Mouse (Mus musculus): ENCODE measurements at regions not wholly inside any gene's neighbourhood (a gene's known extent, or its start where the extent isn't known, plus 50 kb on each side); places are given as distances from the start of the nearest gene placed in this dataset.

DNA sequence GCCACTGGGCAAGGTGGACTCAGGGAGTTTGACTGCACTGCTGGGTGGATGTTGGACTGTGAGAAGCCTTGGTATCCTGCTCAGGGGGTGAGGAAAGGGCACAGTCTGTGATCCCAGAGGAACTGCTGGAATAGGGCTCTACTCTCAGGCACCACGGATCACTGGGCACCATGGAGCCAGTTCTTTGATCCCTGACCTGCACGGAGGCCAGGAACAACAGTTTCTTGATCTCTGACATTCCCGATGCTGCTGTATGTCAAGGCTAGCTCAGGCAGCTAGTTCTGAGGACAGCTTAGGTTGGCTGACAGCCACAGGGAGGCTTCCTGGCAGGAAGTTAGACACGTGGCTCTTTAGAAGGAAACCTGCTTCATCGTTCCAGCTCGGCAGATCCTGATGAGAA lies 289.5 kb upstream of the Slit2 start:
- Histone ChIP-seq H3K9ac (no peak overlapping the region), H3K4me3 (no peak overlapping the region), H3K4me2 (no peak overlapping the region), H3K36me3 (no peaks in the 10 kb centered on the region), H3K9me3 (no peaks in the 10 kb centered on the region), H3K27ac (replicated peaks) (no peak overlapping the region), H3K4me1 (no peaks in the 10 kb centered on the region), H3K27me3 (replicated peaks) (no peaks in the 10 kb centered on the region)
- WGBS: 51% methylated on average over 6 of the region's 6 CpGs
- ATAC-seq (ENCODE audit: extremely low read depth, insufficient number of reproducible peaks, low FRiP score, low TSS enrichment): no peak

DNA sequence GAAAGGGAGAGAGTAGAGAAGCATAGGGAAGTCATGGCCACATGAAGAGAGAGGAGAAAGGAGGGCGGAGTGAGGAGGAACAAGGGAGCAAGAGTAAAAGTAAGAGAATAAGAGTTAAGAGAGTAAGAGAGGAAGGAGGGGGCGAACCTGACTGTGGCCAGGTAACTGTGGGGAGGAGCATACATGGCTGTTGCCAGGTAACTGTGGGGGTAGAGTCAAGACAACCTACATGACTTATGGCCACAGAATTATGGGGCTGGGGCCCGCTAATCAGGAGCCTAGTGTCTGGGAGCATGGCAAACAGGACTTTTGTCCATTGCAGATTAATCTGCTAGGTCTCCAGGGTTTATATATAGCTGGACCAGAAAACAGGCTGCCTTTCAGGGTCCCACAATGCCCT lies 289.0 kb upstream of the Slit2 start:
- 85% methylated on average over 3 of the region's 3 CpGs for WGBS
- no peaks in the 10 kb centered on the region for H3K4me1 ChIP-seq
- no peak overlapping the region for H3K9ac ChIP-seq
- no peak overlapping the region for H3K4me2 ChIP-seq
- no peak for ATAC-seq (ENCODE audit: extremely low read depth, insufficient number of reproducible peaks, low FRiP score, low TSS enrichment)
- H3K4me3 ChIP-seq: no peak overlapping the region
- no peaks in the 10 kb centered on the region for H3K9me3 ChIP-seq
- H3K27me3 ChIP-seq (replicated peaks): no peaks in the 10 kb centered on the region
- H3K27ac ChIP-seq (replicated peaks): no peak overlapping the region
- no peaks in the 10 kb centered on the region for H3K36me3 ChIP-seq

DNA sequence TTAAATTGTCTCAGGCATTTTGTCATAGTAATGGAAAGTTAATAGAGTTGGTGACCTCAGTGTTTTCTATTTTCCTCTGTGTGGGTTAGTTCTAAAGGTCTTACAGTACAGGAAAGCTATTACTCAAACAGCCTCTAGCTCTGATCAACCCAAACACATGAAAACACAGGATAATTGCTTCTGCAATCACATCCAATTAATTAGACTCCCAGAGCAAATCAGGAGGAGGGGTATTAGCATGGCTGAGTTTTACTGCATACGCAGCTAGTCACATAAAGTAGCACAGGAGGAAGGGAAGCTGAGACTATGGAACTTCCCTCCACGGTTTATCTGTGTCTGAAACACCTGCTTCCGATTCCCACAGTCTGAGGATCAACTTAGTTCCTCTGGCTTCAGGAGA lies 288.3 kb upstream of the Slit2 start:
- Histone ChIP-seq H3K9ac (no peak overlapping the region), H3K4me2 (no peak overlapping the region)
- WGBS: 66% methylated on average over 3 of the region's 3 CpGs

DNA sequence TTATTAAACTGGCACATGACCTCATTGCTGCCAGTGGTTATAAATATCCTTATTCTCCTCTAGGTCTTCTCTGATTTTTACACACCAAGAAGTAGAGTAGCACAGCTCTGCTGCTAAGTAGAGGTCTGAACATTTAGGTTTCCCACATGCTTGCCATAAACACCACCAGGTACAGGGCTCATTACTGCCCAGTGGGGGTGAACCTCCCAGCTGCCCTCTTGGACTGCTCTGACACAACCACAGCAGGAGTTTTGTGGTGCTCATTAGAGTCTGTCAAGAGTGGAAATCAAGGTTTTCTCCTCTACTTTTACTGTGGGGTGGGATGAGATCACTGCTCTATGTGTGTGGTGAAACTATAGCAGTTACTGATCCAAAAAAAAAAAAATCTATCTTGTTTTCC lies 271.4 kb upstream of the Slit2 start:
- Histone ChIP-seq H3K27me3 (replicated peaks) (no peaks in the 10 kb centered on the region), H3K27ac (replicated peaks) (no peak overlapping the region), H3K9me3 (no peaks in the 10 kb centered on the region), H3K4me3 (no peak overlapping the region), H3K9ac (no peak overlapping the region), H3K36me3 (no peaks in the 10 kb centered on the region), H3K4me1 (no peaks in the 10 kb centered on the region), H3K4me2 (no peak overlapping the region)
- no peak for ATAC-seq (ENCODE audit: extremely low read depth, insufficient number of reproducible peaks, low FRiP score, low TSS enrichment)

More for the DNA sequence above, 288.3 kb upstream of the Slit2 start:
- Histone ChIP-seq H3K4me3 (no peak overlapping the region), H3K27ac (replicated peaks) (no peak overlapping the region), H3K9me3 (no peaks in the 10 kb centered on the region), H3K4me1 (no peaks in the 10 kb centered on the region), H3K36me3 (no peaks in the 10 kb centered on the region), H3K27me3 (replicated peaks) (no peaks in the 10 kb centered on the region)
- no peak for ATAC-seq (ENCODE audit: extremely low read depth, insufficient number of reproducible peaks, low FRiP score, low TSS enrichment)

DNA sequence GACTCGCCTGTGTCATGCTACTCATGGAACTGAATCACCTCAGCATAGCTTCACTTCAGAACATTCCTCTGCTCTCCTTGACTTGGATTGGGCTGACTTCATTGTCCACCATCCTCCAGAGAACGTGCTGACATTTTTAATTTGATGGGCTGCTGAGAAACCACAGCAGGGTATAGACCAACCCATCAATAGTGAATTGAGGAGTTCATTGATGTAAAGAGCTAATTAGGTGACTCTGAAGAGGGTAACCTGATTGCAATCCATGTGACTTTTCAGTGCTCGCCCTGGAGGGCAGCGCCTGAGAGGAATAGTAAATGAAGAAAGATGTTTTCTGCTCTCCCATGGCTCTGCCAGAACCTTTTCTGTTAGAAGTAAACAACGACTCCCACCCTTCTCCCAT lies 268.6 kb upstream of the Slit2 start:
- ATAC-seq (ENCODE audit: extremely low read depth, insufficient number of reproducible peaks, low FRiP score, low TSS enrichment): no peak
- Histone ChIP-seq H3K4me1 (no peaks in the 10 kb centered on the region), H3K9ac (no peak overlapping the region), H3K27ac (replicated peaks) (no peak overlapping the region), H3K27me3 (replicated peaks) (no peaks in the 10 kb centered on the region), H3K4me3 (no peak overlapping the region), H3K36me3 (no peaks in the 10 kb centered on the region), H3K9me3 (no peaks in the 10 kb centered on the region), H3K4me2 (no peak overlapping the region)
- WGBS: 68% methylated on average over 5 of the region's 5 CpGs

DNA sequence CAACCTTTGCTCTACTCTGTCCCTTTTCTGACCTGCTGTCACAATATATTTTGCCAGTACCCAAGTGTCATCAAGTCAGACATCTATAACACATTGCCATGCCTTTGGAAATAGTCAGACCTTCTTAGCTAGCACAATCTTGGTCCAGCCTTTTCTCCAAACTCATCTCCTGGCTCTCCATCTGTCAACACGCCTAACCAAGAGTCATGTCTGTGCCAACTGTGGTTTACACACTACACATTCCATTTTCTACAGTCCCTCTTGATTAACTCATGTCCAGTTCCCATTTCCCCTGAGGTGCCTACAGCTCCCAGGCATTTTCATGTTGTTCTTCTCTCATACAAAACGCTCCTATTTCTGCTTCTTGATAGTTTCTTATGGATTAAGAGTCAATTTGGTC lies 258.0 kb upstream of the Slit2 start:
- Histone ChIP-seq H3K4me2 (no peak overlapping the region), H3K9me3 (no peaks in the 10 kb centered on the region), H3K9ac (no peak overlapping the region), H3K36me3 (no peaks in the 10 kb centered on the region), H3K4me1 (no peaks in the 10 kb centered on the region), H3K4me3 (no peak overlapping the region), H3K27ac (replicated peaks) (no peak overlapping the region), H3K27me3 (replicated peaks) (no peaks in the 10 kb centered on the region)
- 62% methylated on average over 2 of the region's 2 CpGs for WGBS
- ATAC-seq (ENCODE audit: extremely low read depth, insufficient number of reproducible peaks, low FRiP score, low TSS enrichment): no peak

DNA sequence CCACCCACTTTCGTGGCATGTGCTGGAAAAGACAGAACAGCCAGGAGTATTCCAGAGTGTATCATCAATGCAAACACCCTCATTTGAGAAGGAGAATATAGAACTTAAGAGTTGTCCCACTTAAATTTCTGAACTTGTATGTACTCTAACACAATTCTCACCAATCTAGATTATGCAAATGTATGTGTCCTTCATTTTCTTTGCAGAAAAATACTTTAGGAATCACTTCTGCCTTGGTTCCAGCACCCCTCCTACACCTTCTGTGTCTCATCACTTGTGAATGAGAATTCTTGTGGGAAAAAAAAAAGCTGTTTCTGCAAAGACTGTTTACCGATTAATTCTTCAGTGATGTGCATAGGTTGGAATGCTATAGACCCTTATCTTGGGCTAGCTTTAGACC lies 240.2 kb upstream of the Slit2 start:
- Histone ChIP-seq H3K4me2 (no peak overlapping the region), H3K27ac (replicated peaks) (no peak overlapping the region), H3K4me3 (no peak overlapping the region), H3K36me3 (no peaks in the 10 kb centered on the region), H3K27me3 (replicated peaks) (no peaks in the 10 kb centered on the region), H3K4me1 (no peaks in the 10 kb centered on the region), H3K9me3 (no peaks in the 10 kb centered on the region), H3K9ac (no peak overlapping the region)
- 74% methylated on average over 2 of the region's 2 CpGs for WGBS
- ATAC-seq (ENCODE audit: extremely low read depth, insufficient number of reproducible peaks, low FRiP score, low TSS enrichment): no peak

DNA sequence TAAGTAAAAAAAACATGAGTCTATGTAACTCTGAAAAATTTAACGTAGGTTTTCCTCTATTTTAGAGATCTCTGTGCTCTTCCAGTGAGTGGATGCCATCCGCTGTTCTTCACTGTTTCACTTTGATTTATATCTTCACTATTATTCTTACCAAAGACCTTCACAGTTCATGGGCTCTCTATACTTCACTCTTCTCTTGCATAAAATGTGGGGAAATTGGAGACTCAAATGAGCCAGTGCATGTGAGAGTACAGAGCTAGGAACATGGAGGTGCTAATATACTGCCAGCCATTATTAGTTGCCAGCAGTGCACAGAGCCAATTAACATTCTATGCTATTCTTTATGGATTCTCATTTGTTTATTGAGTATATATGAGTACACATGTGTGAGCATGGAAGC lies 237.8 kb upstream of the Slit2 start:
- H3K4me1 ChIP-seq: no peaks in the 10 kb centered on the region
- H3K27me3 ChIP-seq (replicated peaks): no peaks in the 10 kb centered on the region
- H3K27ac ChIP-seq (replicated peaks): no peak overlapping the region
- ATAC-seq (ENCODE audit: extremely low read depth, insufficient number of reproducible peaks, low FRiP score, low TSS enrichment): no peak
- H3K9ac ChIP-seq: no peak overlapping the region
- H3K36me3 ChIP-seq: no peaks in the 10 kb centered on the region
- WGBS: 78% methylated on average over 2 of the region's 2 CpGs
- no peaks in the 10 kb centered on the region for H3K9me3 ChIP-seq
- H3K4me2 ChIP-seq: no peak overlapping the region
- no peak overlapping the region for H3K4me3 ChIP-seq

DNA sequence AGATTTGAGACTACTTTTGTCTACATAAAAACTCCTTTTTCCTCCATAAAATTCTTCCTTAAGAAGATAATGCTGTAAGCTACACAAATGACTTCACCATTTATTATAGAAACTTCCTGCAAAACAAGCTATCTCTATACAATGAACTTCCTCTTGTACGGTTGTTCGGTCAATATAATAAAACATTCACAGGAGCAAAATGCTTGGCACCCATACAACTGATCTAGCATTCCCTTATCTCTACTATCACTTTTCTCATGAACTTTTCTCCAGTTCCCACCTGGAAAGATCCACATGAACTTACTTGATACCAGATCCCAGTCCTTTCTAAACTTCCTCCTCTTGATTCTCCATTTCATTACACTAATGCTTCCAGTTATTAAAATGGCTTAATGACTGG lies 231.0 kb upstream of the Slit2 start:
- H3K27ac ChIP-seq (replicated peaks): no peak overlapping the region
- no peak overlapping the region for H3K4me2 ChIP-seq
- H3K4me3 ChIP-seq: no peak overlapping the region
- 62% methylated on average over 2 of the region's 2 CpGs for WGBS
- no peaks in the 10 kb centered on the region for H3K9me3 ChIP-seq
- H3K9ac ChIP-seq: no peak overlapping the region
- H3K27me3 ChIP-seq (replicated peaks): no peaks in the 10 kb centered on the region
- no peaks in the 10 kb centered on the region for H3K36me3 ChIP-seq
- no peak for ATAC-seq (ENCODE audit: extremely low read depth, insufficient number of reproducible peaks, low FRiP score, low TSS enrichment)
- no peaks in the 10 kb centered on the region for H3K4me1 ChIP-seq

DNA sequence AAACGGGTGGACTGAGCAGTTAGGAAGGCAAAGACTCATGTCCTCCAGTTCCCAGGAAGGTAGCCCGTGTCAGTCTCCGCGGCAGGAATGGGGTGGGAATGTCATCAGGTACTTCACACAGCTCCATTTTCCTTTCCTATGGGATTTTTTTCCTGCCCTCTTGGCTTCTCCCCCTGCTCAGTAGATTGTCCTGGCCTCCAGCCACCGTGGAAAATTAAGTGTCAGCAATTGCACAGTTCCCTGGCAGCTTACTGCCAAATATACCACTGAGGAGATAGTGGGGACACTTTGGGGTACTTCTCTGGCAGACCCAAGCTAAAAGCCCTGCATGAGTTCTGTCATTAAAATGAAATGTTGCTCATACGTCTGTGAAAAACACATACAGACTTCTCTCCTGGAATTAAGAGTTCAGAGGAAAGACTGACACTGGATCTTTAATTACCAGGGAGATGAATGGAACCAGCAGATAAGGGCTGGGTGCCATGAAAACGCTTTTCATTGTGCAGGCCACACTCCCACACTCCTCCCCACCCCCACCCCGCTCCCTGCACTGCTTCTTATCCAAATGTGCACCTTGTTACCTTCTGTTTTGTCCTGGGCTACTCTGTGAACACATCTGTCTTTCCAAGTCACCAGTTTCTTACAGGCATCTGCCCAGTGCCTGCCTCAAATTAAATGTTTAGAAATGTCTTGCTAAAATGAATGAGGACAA lies 210.1 kb upstream of the Slit2 start:
- H3K4me3 ChIP-seq: no peak overlapping the region
- peak overlapping the region; percentile 38 for H3K4me2 ChIP-seq
- H3K36me3 ChIP-seq: no peaks in the 10 kb centered on the region
- no peaks in the 10 kb centered on the region for H3K27me3 ChIP-seq (replicated peaks)
- 21% methylated on average over 8 of the region's 8 CpGs for WGBS
- peak overlapping the region; percentile 74 for H3K27ac ChIP-seq (replicated peaks)
- H3K4me1 ChIP-seq: peaks cover 14% of the 10 kb centered on the region
- no peak for ATAC-seq (ENCODE audit: extremely low read depth, insufficient number of reproducible peaks, low FRiP score, low TSS enrichment)
- no peaks in the 10 kb centered on the region for H3K9me3 ChIP-seq
- no peak overlapping the region for H3K9ac ChIP-seq

DNA sequence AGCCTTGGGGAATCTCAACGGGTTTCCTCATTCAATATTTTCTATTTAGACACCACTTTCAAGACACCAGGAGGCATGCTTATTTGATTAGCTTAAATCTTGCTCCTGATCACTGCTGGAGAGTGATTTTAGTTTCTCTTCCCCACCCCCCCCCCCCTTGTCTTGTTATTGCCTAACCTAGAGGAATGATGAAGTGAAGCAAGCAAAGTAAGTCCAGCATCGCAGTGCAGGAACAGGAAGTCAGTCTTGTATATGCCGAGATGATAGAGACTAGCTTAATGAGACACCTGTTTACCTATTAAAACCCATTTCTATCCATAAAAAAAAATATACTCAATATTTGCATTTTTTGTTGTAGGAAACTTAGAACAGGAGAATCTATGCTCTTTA lies 209.6 kb upstream of the Slit2 start:
- 66% methylated on average over 3 of the region's 3 CpGs for whole genome bisulfite sequencing
- Histone ChIP-seq H3K27me3 (replicated peaks) (no peaks in the 10 kb centered on the region), H3K9me3 (no peaks in the 10 kb centered on the region), H3K4me2 (no peak overlapping the region), H3K4me3 (no peak overlapping the region), H3K36me3 (no peaks in the 10 kb centered on the region), H3K4me1 (peaks cover 14% of the 10 kb centered on the region), H3K9ac (no peak overlapping the region), H3K27ac (replicated peaks) (peak overlapping the region; percentile 74)
- no peak for ATAC-seq (ENCODE audit: extremely low read depth, insufficient number of reproducible peaks, low FRiP score, low TSS enrichment)

DNA sequence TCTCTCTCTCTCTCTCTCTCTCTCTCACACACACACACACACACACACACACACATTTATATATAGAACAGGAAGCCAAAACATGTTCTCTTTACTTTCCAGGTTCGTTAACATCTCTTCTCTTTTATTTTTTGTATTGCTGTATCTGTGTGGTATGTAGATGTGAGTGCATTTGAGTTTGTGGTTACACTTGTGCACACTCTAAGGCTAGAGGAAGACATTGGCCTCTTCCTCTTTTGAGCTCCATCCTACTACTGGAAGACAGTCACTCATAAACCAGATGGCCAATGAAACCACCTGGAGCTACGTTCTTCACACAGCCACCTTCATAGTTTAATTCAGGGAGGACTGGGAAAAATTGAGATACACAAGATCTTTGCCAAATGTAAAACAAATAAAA lies 202.1 kb upstream of the Slit2 start:
- WGBS: 59% methylated on average over 2 of the region's 2 CpGs
- no peak overlapping the region for H3K4me3 ChIP-seq
- no peaks in the 10 kb centered on the region for H3K9me3 ChIP-seq
- H3K27ac ChIP-seq (replicated peaks): no peak overlapping the region
- no peaks in the 10 kb centered on the region for H3K27me3 ChIP-seq (replicated peaks)
- H3K9ac ChIP-seq: no peak overlapping the region
- no peak for ATAC-seq (ENCODE audit: extremely low read depth, insufficient number of reproducible peaks, low FRiP score, low TSS enrichment)
- no peaks in the 10 kb centered on the region for H3K36me3 ChIP-seq
- no peak overlapping the region for H3K4me2 ChIP-seq
- no peaks in the 10 kb centered on the region; the same call in 1 of the 2 replicates for H3K4me1 ChIP-seq
